Mouse (Mus musculus): ENCODE results near the gene Bcar3. TPM values are rescaled to one million over a fixed set of nuclear protein-coding genes. Genes with fewer than 3 reads are reported as not detected.

The Bcar3 gene
- polyA plus RNA-seq, 1 experiment from 2014 or later: 7.1 TPM

- no peaks in the 10 kb centered on the region for H3K4me1 ChIP-seq (ENCODE audit: control insufficient read depth, insufficient read depth, low read depth, low read length)
- ATAC-seq: peak; percentile 48; the same call in 1 of the 2 replicates
- no peaks in the 10 kb centered on the region for H3K9me3 ChIP-seq (ENCODE audit: control insufficient read depth, low read length)
- H3K27me3 ChIP-seq (replicated peaks; ENCODE audit: control insufficient read depth, insufficient read depth, low read length): no peaks in the 10 kb centered on the region
- H3K36me3 ChIP-seq (ENCODE audit: control insufficient read depth, insufficient read depth, low read length): no peaks in the 10 kb centered on the region
- H3K4me2 ChIP-seq (ENCODE audit: low read length): no peak overlapping the region
- H3K27ac ChIP-seq (ENCODE audit: low read depth, low read length): no peak overlapping the region
- 59% methylated on average over 9 of the region's 9 CpGs for WGBS
- H3K9ac ChIP-seq (ENCODE audit: low read depth, low read length): no peak overlapping the region
- no peak overlapping the region for H3K4me3 ChIP-seq (ENCODE audit: low read length)
Observed at GRCm38 (mm10) chr3:122343437-122343853, 49.5 kb downstream of the Bcar3 start.

- no peak overlapping the region for H3K27ac ChIP-seq (ENCODE audit: low read depth, low read length)
- WGBS: 89% methylated on average over 5 of the region's 5 CpGs
- H3K9ac ChIP-seq (ENCODE audit: low read depth, low read length): no peak overlapping the region
- no peak overlapping the region for H3K4me3 ChIP-seq (ENCODE audit: low read length)
- ATAC-seq: no peak
- no peaks in the 10 kb centered on the region for H3K9me3 ChIP-seq (ENCODE audit: control insufficient read depth, low read length)
- no peaks in the 10 kb centered on the region for H3K27me3 ChIP-seq (replicated peaks; ENCODE audit: control insufficient read depth, insufficient read depth, low read length)
- no peak overlapping the region for H3K4me2 ChIP-seq (ENCODE audit: low read length)
- no peaks in the 10 kb centered on the region for H3K36me3 ChIP-seq (ENCODE audit: control insufficient read depth, insufficient read depth, low read length)
- H3K4me1 ChIP-seq (ENCODE audit: control insufficient read depth, insufficient read depth, low read depth, low read length): no peaks in the 10 kb centered on the region
Observed at GRCm38 (mm10) chr3:122344350-122344749, 50.4 kb downstream of the Bcar3 start.

GRCm38 (mm10) chr3:122345977-122346472, 52.1 kb downstream of the Bcar3 start:
- 91% methylated on average over 1 of the region's 1 CpGs for WGBS
- no peak overlapping the region for H3K9ac ChIP-seq (ENCODE audit: low read depth, low read length)
- H3K27me3 ChIP-seq (replicated peaks; ENCODE audit: control insufficient read depth, insufficient read depth, low read length): no peaks in the 10 kb centered on the region
- H3K4me3 ChIP-seq (ENCODE audit: low read length): no peak overlapping the region
- no peak overlapping the region for H3K27ac ChIP-seq (ENCODE audit: low read depth, low read length)
- no peaks in the 10 kb centered on the region for H3K4me1 ChIP-seq (ENCODE audit: control insufficient read depth, insufficient read depth, low read depth, low read length)
- ATAC-seq: no peak
- no peaks in the 10 kb centered on the region for H3K9me3 ChIP-seq (ENCODE audit: control insufficient read depth, low read length)
- no peaks in the 10 kb centered on the region for H3K36me3 ChIP-seq (ENCODE audit: control insufficient read depth, insufficient read depth, low read length)
- H3K4me2 ChIP-seq (ENCODE audit: low read length): no peak overlapping the region

- Histone ChIP-seq H3K27me3 (replicated peaks; ENCODE audit: control insufficient read depth, insufficient read depth, low read length) (no peaks in the 10 kb centered on the region), H3K36me3 (ENCODE audit: control insufficient read depth, insufficient read depth, low read length) (no peaks in the 10 kb centered on the region), H3K9me3 (ENCODE audit: control insufficient read depth, low read length) (no peaks in the 10 kb centered on the region), H3K4me1 (ENCODE audit: control insufficient read depth, insufficient read depth, low read depth, low read length) (no peaks in the 10 kb centered on the region), H3K4me2 (ENCODE audit: low read length) (no peak overlapping the region), H3K4me3 (ENCODE audit: low read length) (no peak overlapping the region), H3K9ac (ENCODE audit: low read depth, low read length) (no peak overlapping the region), H3K27ac (ENCODE audit: low read depth, low read length) (no peak overlapping the region)
- ATAC-seq: no peak
- 83% methylated on average over 2 of the region's 2 CpGs for WGBS
Observed at GRCm38 (mm10) chr3:122346600-122346999, 52.7 kb downstream of the Bcar3 start.

GRCm38 (mm10) chr3:122348677-122349076, 54.7 kb downstream of the Bcar3 start:
- H3K27me3 ChIP-seq (replicated peaks; ENCODE audit: control insufficient read depth, insufficient read depth, low read length): no peaks in the 10 kb centered on the region
- H3K4me2 ChIP-seq (ENCODE audit: low read length): no peak overlapping the region
- no peak for ATAC-seq
- no peak overlapping the region for H3K27ac ChIP-seq (ENCODE audit: low read depth, low read length)
- H3K9me3 ChIP-seq (ENCODE audit: control insufficient read depth, low read length): no peaks in the 10 kb centered on the region
- no peaks in the 10 kb centered on the region for H3K36me3 ChIP-seq (ENCODE audit: control insufficient read depth, insufficient read depth, low read length)
- no peak overlapping the region for H3K4me3 ChIP-seq (ENCODE audit: low read length)
- H3K4me1 ChIP-seq (ENCODE audit: control insufficient read depth, insufficient read depth, low read depth, low read length): no peaks in the 10 kb centered on the region
- no peak overlapping the region for H3K9ac ChIP-seq (ENCODE audit: low read depth, low read length)
- WGBS: 87% methylated on average over 5 of the region's 5 CpGs

- ATAC-seq: no peak
- Histone ChIP-seq H3K27me3 (replicated peaks; ENCODE audit: control insufficient read depth, insufficient read depth, low read length) (no peaks in the 10 kb centered on the region), H3K36me3 (ENCODE audit: control insufficient read depth, insufficient read depth, low read length) (no peaks in the 10 kb centered on the region), H3K9me3 (ENCODE audit: control insufficient read depth, low read length) (no peaks in the 10 kb centered on the region), H3K4me3 (ENCODE audit: low read length) (no peak overlapping the region), H3K9ac (ENCODE audit: low read depth, low read length) (no peak overlapping the region), H3K27ac (ENCODE audit: low read depth, low read length) (no peak overlapping the region), H3K4me2 (ENCODE audit: low read length) (no peak overlapping the region), H3K4me1 (ENCODE audit: control insufficient read depth, insufficient read depth, low read depth, low read length) (no peaks in the 10 kb centered on the region)
- 90% methylated on average over 3 of the region's 3 CpGs for WGBS
Observed at GRCm38 (mm10) chr3:122352801-122353200, 58.9 kb downstream of the Bcar3 start.

- H3K9ac ChIP-seq (ENCODE audit: low read depth, low read length): no peak overlapping the region
- no peaks in the 10 kb centered on the region for H3K9me3 ChIP-seq (ENCODE audit: control insufficient read depth, low read length)
- no peak overlapping the region for H3K4me2 ChIP-seq (ENCODE audit: low read length)
- no peak overlapping the region for H3K4me3 ChIP-seq (ENCODE audit: low read length)
- no peaks in the 10 kb centered on the region for H3K27me3 ChIP-seq (replicated peaks; ENCODE audit: control insufficient read depth, insufficient read depth, low read length)
- H3K4me1 ChIP-seq (ENCODE audit: control insufficient read depth, insufficient read depth, low read depth, low read length): no peaks in the 10 kb centered on the region; the same call in 1 of the 2 replicates
- WGBS: 64% methylated on average over 7 of the region's 7 CpGs
- H3K36me3 ChIP-seq (ENCODE audit: control insufficient read depth, insufficient read depth, low read length): no peaks in the 10 kb centered on the region
- H3K27ac ChIP-seq (ENCODE audit: low read depth, low read length): no peak overlapping the region
- ATAC-seq: no peak
Observed at GRCm38 (mm10) chr3:122359426-122359825, 65.5 kb downstream of the Bcar3 start.

GRCm38 (mm10) chr3:122359954-122360353, 66.0 kb downstream of the Bcar3 start:
- peaks cover 2% of the 10 kb centered on the region; the same call in 1 of the 2 replicates for H3K4me1 ChIP-seq (ENCODE audit: control insufficient read depth, insufficient read depth, low read depth, low read length)
- no peak overlapping the region for H3K27ac ChIP-seq (ENCODE audit: low read depth, low read length)
- WGBS: 91% methylated on average over 9 of the region's 9 CpGs
- ATAC-seq: no peak
- no peak overlapping the region for H3K9ac ChIP-seq (ENCODE audit: low read depth, low read length)
- no peaks in the 10 kb centered on the region for H3K9me3 ChIP-seq (ENCODE audit: control insufficient read depth, low read length)
- H3K36me3 ChIP-seq (ENCODE audit: control insufficient read depth, insufficient read depth, low read length): no peaks in the 10 kb centered on the region
- H3K4me2 ChIP-seq (ENCODE audit: low read length): no peak overlapping the region
- no peak overlapping the region for H3K4me3 ChIP-seq (ENCODE audit: low read length)
- H3K27me3 ChIP-seq (replicated peaks; ENCODE audit: control insufficient read depth, insufficient read depth, low read length): no peaks in the 10 kb centered on the region

- Histone ChIP-seq H3K4me1 (ENCODE audit: control insufficient read depth, insufficient read depth, low read depth, low read length) (peaks cover 9% of the 10 kb centered on the region; the same call in 1 of the 2 replicates), H3K4me2 (ENCODE audit: low read length) (no peak overlapping the region), H3K4me3 (ENCODE audit: low read length) (no peak overlapping the region), H3K27ac (ENCODE audit: low read depth, low read length) (no peak overlapping the region), H3K9ac (ENCODE audit: low read depth, low read length) (no peak overlapping the region), H3K36me3 (ENCODE audit: control insufficient read depth, insufficient read depth, low read length) (no peaks in the 10 kb centered on the region), H3K9me3 (ENCODE audit: control insufficient read depth, low read length) (no peaks in the 10 kb centered on the region), H3K27me3 (replicated peaks; ENCODE audit: control insufficient read depth, insufficient read depth, low read length) (no peaks in the 10 kb centered on the region)
- 31% methylated on average over 5 of the region's 5 CpGs for WGBS
- peak; percentile 59; the same call in 1 of the 2 replicates for ATAC-seq
Observed at GRCm38 (mm10) chr3:122360721-122361138, 66.8 kb downstream of the Bcar3 start.

GRCm38 (mm10) chr3:122362719-122363118, 68.8 kb downstream of the Bcar3 start:
- Histone ChIP-seq H3K9ac (ENCODE audit: low read depth, low read length) (no peak overlapping the region), H3K27ac (ENCODE audit: low read depth, low read length) (no peak overlapping the region), H3K36me3 (ENCODE audit: control insufficient read depth, insufficient read depth, low read length) (no peaks in the 10 kb centered on the region), H3K4me3 (ENCODE audit: low read length) (no peak overlapping the region), H3K27me3 (replicated peaks; ENCODE audit: control insufficient read depth, insufficient read depth, low read length) (no peaks in the 10 kb centered on the region), H3K4me2 (ENCODE audit: low read length) (no peak overlapping the region), H3K4me1 (ENCODE audit: control insufficient read depth, insufficient read depth, low read depth, low read length) (peaks cover 9% of the 10 kb centered on the region; the same call in 1 of the 2 replicates), H3K9me3 (ENCODE audit: control insufficient read depth, low read length) (no peaks in the 10 kb centered on the region)
- no peak for ATAC-seq
- whole genome bisulfite sequencing: 58% methylated on average over 2 of the region's 2 CpGs
